Mouse (Mus musculus): Measurements from ENCODE around the gene Tmem248.
A peak's percentile ranks its signal among the peaks of the same experiment; 100 is the strongest.

Gene Tmem248

GRCm38 (mm10) chr5:130216781-130217180 is at the start of gene Tmem248:
Gene Tmem248 (plus strand): TSS chr5:130217081.
- DNase-seq, result no peak

DNA sequence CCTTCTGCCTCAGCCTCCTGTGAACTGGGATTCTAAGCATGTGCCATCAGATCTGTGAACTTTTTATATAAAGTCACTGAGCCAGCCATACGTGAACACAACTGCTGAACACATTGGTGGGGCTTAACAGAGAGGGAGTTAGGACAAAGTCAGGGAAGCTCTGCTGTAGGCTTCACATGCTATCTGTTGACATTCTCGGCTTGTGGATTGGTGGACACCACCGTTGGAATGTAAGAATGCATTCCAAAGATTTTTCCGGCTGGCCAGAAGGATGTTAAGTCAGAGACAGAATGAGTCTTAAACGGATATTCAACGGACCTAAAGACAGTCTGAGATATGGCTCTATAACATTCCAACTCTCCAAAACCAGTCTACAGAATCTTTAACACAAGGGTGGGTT is 47.8 kb upstream of the Tmem248 start:
- DNase-seq, result no peak

DNA sequence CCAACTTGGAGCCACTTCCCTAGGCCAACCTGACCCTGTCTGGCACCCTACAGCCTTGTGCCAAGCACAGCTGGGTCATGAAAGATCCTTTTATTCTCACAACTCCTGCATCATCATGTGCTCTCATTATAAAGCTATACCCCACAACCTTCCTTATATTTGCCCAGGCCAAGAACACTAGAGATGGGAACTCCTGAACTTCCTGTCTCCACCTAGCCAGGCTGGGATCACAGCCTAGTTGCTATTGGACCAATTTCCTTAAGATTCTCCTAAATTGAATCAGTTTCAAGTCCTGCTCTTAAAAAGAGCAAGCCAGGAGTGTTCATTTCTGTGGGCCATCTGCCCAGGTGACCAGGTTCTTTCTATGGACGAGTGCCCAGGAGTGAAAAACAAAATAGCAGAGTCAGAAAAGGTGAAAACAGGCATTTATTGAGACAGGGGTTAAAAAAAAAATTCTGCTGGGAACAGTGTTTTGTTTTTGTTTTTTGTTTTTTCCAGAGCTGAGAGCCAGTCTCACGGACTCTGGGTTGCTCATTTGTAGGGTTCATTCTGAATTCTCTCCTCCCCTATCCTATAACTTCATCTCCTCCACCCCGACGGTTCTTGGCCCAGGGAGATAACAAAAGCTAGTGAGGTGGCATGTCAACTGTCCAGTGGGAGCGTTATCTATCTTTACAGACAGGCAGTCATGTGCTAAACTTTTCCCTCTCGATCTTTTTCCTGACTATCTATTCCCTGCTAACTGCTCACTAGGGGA is 46.0 kb upstream of the Tmem248 start:
- DNase-seq, result no peak

DNA sequence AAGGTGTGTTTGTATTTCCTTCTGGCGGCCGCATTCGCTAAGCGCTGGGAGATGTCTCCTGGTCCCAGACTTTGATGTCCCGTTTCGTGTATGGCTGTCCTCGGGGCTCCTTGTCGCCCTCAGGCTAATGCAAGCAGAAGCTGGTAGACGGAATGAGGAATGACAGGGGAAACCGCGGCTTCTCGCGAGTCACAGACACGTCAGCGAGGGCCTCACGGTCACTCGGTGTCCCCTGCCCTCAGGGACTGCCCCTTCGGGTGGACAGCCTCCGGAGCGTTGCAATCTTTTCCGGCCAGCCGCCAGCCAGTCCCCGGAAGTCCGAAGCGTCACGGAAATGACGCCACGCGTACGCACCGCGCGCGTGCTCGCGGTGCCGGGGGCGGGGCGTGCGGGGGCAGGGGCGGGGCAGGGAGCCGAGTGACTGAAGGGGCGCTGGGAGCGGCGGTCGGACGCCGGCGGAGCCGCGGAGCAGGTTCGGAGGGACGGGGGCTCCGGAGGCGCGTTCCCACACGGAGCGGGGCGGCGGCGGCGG is 45.4 kb upstream of the Tmem248 start, which contains the start of gene Rabgef1:
TSS of gene Rabgef1 (plus strand) at position 376 of the 532 bp plus-strand sequence.
- peak; percentile 94 for DNase-seq

DNA sequence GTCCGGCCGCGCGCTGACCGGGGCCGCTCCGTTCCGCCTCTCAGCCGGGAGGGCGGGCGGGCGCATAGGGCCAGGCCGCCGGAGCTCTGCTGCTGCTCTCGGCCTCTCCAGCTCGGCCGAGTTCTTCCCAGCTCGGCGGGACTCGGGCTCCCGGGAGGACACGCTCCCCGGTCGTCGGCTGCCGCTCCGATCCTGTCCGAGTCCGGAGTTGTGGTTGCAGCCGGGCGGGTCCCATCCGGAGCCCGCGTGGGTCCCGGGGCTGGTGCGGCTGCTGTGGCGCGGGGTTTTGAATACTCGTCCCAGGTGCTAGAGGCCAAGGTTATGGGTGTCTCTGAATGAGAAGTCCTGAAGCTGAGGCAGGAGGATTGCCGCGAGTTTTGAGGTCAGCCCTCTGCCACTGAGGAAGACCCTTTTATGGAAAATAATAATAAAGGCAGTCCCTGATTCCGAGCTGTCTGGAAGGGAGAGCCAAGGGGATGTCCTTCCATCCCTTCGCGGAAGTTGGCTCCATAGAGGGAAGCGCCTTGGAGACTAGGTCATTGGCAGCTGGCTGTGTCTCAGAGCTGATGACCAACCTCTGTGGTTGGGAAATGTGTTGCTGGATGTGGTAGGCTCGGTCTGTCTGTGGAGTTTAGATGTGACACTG is 44.8 kb upstream of the Tmem248 start:
- peak; percentile 58 for DNase-seq

DNA sequence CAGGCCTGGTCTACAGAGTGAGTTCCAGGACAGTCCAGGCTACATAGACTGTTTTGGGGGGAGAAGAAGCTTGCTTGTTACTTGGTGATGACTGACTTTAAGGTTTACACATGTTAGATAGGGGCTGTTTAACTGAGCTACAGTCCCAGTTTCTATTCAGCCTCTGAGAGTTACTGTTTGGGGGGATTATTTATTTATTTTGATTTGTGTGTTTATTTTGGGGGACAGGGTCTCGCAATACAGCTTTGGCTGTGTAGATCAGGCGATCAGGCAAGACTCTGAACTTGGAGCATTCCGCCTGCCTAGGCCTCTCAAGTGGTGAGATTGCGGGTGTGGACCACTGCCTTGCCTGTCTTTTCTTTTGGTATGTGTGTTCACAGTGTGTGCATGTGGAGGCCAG is 43.9 kb upstream of the Tmem248 start:
- DNase-seq, result no peak

DNA sequence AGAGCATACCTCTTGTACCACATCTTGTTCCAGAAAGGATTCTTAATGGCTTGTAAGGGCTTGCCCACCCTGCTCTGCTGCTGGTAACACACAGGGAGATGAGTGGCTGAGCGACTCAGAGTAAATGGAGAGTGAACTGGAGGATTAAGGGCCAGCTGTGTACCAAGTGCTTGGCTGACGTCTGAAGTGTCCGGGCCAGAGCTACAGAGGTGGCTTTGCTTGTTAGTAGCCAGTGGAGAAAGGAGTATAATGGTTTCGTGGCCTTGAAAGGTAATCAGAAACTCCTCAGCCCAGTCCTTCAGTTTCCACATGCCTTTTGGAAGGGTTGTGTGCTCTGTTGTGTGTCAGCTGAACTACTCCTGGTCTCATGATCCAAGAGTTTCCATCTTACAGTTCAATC is 39.0 kb upstream of the Tmem248 start:
- no peak for DNase-seq

GRCm38 (mm10) chr5:130180362-130180761 is 36.5 kb upstream of the Tmem248 start:
- DNase-seq, result no peak

DNA sequence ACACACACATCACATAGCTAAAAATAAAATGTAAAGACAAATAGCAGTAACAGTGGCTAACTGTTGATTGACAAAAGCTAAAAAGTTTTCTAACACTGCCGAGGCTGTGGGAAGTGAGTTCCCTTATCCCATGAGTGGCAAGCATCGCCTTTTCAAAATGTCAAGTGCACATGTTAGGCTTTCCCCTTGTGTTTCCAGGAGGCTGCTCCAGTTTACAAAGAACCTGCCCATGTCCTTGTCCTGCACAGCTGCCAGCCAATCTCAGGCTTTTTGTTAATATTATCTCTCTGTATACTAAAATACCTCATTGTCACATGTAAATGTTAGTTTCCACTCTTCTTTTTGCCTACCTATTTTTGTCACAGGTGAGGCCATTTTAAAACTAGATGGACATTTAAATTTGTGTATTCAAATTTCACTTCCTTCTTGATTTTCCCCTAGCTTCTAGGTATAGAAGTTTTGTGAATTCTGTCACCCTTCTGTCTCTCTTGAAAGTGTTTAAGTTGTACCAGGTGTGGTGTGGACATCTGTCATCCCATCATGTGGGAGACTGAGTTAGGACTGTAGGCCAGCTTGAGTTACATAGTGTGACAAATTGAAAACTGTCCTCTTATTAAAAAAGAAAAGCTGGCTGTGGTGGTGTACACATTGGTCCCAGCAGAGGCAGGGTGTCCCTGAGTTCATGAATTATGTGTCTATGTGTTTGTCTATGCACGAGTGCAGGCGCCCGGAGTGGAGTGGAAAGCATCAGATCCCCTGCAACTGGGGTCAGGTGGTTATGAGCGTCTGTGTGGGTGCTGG is 34.9 kb upstream of the Tmem248 start:
- no peak for DNase-seq

GRCm38 (mm10) chr5:130182541-130182821 is 34.4 kb upstream of the Tmem248 start:
- DNase-seq, result no peak

DNA sequence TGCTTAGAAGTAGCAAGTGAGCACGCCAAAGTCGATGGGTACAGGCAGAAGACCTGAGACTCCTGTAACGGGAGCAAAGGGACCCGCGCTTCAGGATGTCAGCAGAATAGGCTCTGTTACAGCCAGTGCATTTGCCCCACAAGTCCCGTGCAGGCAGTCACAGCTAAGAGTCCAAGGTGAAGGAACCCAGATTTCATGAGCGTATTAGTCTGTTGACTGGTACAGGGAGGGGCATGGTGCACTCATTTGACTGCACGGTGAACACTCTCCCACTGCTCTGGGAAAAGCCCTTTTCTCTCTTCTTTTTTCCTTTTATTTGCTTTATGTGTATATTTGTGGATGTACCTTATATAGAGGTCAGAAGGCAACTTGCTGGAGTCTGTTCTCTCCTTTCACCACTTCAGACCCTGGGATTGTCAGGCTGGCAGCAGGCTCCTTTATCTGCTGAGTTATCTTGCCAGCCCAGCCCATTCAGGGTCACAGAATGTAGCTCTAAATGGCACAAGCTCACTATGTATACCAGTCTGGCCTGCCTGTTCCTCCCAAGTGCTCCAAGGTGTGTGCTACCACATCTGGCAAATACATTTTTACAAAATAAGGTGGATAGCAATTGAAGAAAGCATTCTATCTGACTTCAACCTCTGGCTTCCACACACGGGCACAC is 32.6 kb upstream of the Tmem248 start:
- DNase-seq, result no peak

DNA sequence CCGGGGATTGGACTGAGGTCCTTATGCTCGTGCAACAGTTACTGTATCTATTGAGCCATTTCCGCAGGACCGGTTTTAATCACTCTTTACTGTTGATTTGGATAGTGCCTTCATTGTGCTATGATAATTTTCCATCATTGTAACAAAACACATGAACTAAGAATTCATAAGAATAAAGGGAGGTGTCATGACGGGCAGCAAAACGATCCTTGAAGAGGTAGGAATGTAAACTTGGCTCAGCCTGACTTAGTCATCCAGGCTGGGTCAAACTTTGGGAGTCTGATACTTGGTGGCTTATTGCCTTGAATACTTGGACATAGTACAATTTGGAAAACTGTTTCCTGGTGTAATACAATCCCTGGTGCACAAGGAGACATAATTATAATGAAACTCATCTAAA is 31.6 kb upstream of the Tmem248 start:
- DNase-seq, result no peak

DNA sequence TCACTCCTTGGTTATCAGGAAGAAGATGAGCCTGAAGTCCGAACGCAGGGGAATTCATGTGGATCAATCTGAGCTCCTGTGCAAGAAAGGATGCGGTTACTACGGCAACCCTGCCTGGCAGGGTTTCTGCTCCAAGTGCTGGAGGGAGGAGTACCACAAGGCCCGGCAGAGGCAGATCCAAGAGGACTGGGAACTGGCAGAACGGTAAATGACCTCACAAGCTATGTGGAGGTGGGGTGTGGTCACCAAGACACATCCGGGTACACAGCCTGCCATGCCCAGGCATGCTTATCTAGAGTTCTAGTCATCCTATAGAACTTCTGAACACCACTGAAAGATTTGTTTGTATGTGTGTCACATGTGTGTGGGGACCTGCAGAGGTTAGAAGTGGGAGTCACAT is 29.5 kb upstream of the Tmem248 start:
- DNase-seq, result no peak

DNA sequence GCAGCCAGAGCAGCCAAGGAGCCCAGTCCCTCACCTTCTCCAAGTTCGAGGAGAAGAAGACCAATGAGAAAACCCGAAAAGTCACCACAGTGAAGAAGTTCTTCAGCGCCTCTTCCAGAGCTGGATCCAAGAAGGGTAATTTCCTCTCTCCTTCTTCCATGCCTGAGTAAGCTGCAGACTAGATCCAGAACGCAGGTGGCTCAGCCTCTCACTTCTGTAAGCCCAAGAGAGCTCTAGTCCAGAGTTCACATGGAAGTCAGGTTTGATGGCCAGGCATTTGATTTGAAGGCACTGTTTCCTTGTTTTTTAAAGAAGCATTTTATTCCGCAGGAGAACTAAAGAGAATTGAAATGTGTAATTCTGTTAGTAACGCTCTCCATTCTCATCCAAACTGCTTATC is 26.0 kb upstream of the Tmem248 start:
- DNase-seq, result peak; percentile 40

GRCm38 (mm10) chr5:130191865-130192264 is 25.0 kb upstream of the Tmem248 start:
- no peak for DNase-seq

DNA sequence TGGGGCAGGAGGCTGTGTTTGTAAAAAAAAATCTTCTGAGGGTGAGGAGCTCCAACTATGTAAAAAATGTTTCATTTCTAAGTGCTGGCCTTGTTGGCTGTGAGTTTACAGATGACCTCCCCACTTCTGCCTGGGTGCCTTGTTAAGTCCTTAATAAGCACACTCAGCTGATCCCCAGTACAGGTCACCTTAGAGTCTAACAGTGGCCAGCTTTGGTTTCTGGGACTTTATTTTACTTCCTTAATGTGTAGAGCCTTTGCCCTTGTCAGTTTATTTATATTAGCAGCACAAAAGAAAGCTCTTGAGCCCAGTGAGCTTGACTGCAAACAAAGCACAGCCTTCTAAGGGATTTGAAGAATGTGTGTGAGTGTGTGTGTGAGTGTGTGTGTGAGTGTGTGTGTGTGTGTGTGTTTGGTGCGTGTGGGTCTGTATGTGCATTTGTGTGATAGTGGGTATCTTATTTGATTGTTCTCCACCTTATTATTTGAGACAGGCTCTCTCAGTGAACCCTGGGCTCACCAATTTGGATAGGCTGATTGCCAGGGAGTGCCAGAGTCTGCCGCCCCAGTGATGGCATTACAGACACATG is 24.4 kb upstream of the Tmem248 start:
- peak; percentile 44 for DNase-seq

GRCm38 (mm10) chr5:130193760-130194159 is 23.1 kb upstream of the Tmem248 start:
- no peak for DNase-seq

DNA sequence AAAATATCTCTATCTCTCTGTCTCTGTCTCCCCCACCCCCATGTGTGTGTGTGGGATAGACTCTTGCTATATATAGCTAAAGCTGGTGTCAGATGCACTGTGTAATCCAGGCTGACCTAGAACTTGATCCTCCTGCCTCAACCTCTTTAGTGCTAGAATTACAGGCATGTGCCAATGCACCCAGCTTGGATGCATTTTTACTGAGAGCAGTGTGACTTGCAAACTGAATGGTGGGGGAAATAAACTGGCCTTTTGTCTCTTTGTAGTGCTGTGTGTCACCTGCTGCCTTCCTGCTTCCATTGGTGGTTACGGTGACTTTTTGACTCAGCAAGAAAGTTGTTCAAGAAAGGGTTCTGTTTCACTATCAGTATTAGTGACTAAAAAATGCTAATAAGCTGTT is 20.6 kb upstream of the Tmem248 start:
- DNase-seq, result no peak

GRCm38 (mm10) chr5:130197454-130197853 is 19.4 kb upstream of the Tmem248 start:
- DNase-seq, result no peak

GRCm38 (mm10) chr5:130197981-130198380 is 18.9 kb upstream of the Tmem248 start:
- no peak for DNase-seq

- peak; percentile 73 for DNase-seq
These were observed 16.4 kb upstream of the Tmem248 start for GRCm38 (mm10) chr5:130200233-130201029.

- no peak for DNase-seq
These were observed 12.9 kb upstream of the Tmem248 start for GRCm38 (mm10) chr5:130203948-130204347.

Measured in kidney, adult 11 months (tissue).